Mouse (Mus musculus) olfactory bulb, adult 2 months (tissue): Measurements from ENCODE around the gene Ndufs7.

Experiments used
- CTCF ChIP-seq: fragments of 200-500 bp; IDR thresholded peaks from 2 replicates; pipeline ENCODE4 v1.5.1; 2012; ENCODE audit warnings: low read depth, mild to moderate bottlenecking, low read length, moderate library complexity; ENCODE audit not compliant: insufficient read depth
- POLR2A ChIP-seq: fragments of 200-500 bp; IDR thresholded peaks from 2 replicates; pipeline ENCODE4 v1.6.1; 2012; ENCODE audit warnings: mild to moderate bottlenecking, low read depth, low read length, moderate library complexity; ENCODE audit not compliant: insufficient read depth

- TF ChIP-seq CTCF: no peak
- no peak for TF ChIP-seq POLR2A
These were observed 48.4 kb upstream of the Ndufs7 start for GRCm38 (mm10) chr10:80200485-80200884.
